Mouse (Mus musculus) ovary, postnatal 10 days (tissue): ENCODE results near the gene Gnat1.

Experiments used
- DNase-seq: peaks from one replicate; pipeline ENCODE4 v3.0.0; 2022; ENCODE audit warnings: low spot score

Gnat1 gene

GRCm38 (mm10) chr9:107679501-107679900, at the start of gene Gnat1:
Gene Gnat1, minus strand, starts transcription at chr9:107679712.
- no peak for DNase-seq

- DNase-seq: no peak
Measured at GRCm38 (mm10) chr9:107728919-107729670, 49.6 kb upstream of the Gnat1 start.

DNA sequence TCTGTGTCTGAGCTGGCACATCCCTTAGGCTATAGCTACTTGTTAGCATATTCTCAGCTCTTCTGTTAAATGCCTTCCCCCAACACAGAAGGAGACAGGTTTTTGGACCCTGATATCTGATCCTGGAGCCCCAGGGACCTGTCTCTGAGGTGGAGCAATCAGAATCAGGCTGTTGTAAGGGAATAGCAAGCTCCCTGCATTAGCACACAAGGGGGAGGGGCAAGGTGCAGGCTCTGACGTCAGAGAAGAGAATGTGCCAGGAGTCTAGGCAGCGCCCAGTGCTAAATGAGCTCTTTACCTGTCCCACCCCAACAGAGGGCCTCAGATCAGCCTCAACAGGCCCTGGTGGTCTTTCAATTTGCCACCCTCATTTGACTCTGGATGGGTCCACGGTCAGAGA, 47.5 kb upstream of the Gnat1 start:
- DNase-seq: no peak

DNA sequence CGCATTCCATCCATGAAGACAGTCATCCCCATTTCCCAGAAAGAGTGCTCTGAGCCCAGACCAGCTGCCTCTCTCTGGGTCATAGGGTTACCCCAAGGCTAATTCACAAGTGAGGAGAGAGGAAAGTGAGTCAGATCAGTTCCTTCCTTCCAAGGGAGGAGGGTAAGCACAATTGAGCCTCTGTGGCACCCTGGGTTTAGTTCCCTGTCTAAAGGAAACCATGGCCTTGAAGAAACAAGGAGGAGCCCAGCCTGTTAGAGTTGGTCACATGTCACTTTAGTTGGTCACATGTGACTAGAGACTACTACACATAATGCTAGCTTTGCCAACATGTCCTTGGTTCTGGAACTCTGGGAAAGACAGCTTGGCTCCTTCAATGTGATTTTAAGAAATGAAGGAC, 45.3 kb upstream of the Gnat1 start:
- no peak for DNase-seq

- DNase-seq: no peak
Measured at GRCm38 (mm10) chr9:107723794-107724531, 44.5 kb upstream of the Gnat1 start.

- DNase-seq: no peak
Measured at GRCm38 (mm10) chr9:107723292-107723691, 43.8 kb upstream of the Gnat1 start.

GRCm38 (mm10) chr9:107718781-107719540, 39.4 kb upstream of the Gnat1 start:
- no peak for DNase-seq

- DNase-seq: no peak
Measured at GRCm38 (mm10) chr9:107716951-107717350, 37.4 kb upstream of the Gnat1 start.

DNA sequence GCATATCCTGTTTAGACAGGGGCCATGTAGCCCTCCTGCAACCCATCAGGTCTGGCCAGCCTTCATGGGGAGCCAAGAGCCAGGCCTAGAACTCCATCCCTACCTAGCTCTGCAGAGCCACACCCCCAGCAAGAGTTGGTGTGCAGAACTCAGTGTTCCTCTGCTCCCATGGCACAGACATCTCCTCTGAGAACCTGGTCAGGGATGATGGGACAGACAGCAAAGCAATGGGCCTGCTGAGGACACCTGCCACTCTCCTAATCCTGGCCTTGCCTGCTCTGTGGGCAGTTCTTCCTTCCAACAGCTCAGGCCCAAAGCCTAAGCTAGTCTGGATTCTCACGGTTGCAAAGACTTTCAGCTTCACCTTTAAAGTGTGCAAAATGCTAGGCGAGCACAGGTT, 36.1 kb upstream of the Gnat1 start:
- DNase-seq: no peak

DNA sequence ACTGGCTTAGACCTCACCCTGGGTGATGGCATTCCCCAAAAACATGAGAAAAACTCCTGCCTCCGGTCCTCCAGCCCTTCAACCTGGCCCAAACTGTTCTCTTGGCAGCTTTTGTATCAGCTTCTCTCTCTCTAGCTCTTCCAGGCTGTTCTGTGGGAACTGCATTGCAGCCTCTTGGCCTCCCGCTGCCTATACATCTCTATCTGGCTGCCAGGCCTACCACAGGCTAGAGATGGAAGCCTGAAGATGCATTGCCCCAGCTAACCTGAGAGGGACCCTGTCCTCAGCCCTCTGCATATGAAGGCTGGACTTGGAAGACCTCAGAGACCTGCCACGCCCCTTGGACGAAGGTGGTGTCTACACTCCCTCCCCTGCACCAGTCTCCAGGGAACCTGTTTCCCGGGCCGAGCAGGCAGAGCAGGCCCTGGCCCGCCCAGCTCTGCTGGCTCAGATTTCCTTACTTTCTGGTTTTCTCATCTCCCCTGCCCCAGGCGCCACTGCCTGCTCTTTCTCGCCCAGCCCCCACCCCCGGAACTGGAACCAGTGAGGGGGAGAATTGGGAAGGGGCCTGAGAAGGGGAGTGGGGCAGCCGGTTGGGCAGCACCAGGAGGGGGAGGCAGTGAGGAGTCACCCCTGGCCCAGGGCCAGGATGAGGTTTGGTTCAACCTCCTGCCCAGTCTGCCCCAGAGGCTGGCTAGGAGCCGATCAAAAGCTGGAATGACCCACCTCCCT, 34.9 kb upstream of the Gnat1 start:
- DNase-seq: peak; percentile 58

DNA sequence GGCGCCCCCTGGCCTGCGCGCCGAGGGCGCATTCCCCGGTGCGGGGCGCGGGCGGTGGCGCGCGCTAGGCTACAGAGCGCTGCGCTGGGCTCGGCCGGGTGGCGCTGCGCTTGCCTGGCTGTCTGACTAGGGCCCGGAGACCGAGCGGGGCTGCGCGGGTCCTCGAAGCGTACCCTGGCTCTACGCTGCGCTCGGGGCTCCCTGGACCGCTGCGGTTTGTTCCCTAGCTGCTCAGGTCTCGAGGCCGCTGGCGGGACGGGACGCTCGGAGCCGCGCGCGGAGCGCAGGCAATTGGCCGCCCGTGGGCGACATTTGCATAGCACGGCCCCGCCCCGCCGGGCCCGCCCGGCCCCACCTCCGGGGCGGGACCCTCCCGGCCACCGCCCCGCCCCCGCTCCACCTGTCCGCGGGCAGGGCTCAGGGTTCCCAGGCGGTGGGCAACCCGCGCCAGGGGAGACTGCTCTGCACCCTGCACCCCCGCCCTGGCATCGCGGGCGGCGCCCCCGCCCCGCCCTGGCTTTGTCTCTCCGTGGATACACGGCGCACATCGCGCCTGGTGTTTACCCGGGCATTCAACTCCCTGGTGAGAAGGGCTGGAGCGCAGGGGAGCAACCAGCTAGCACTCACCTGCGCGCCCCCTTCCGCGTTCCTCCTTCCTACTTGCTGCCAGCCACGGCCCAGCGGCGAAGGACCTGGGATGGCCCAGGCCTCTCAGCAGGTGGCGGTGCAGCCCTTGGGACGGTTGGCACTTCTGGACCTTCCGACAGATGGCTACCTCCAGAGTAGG, 30.4 kb upstream of the Gnat1 start, which contains the start of gene Sema3f:
Gene Sema3f, minus strand, starts transcription at position 779 of the 787 bp plus-strand sequence.
- peak; percentile 73 for DNase-seq

GRCm38 (mm10) chr9:107709096-107709696, 29.7 kb upstream of the Gnat1 start:
- DNase-seq: no peak

GRCm38 (mm10) chr9:107708439-107709095, 29.1 kb upstream of the Gnat1 start:
- DNase-seq: no peak

DNA sequence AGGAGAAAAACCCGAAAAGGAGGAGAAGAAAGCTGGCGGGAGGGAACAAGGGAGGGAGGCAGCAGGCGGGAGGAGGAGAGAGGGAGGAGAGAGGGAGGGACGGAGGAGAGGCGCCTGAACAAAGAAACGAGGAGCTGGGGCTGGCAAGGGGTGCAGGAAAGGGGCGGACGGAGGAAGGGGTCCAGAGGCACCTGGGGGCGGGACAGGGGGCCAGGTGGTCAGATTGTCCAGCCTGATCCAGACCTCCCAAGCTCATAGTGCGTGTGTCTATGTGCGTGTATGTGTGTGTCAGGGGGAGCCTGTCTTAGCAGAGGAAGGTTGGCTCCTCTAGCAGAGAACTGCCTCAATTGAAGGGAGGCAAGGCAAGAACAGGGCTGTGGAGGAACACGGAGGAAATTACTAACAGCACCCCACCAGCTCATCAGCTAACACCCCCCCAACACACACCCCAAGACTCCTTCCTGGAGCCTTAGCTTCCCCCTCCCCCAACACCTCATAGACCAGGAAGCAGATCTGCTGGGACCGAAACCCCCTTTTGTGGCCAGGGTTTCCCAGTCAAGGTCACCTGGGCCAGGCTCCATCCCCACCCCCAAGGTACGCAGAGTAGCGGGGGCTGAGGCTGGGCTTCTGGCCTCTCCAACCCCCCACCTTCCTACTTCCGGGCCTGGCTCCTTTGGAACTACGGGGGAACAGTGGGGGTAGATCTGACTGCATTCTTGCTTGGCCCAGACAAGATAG, 28.4 kb upstream of the Gnat1 start:
- no peak for DNase-seq

GRCm38 (mm10) chr9:107706781-107707211, 27.3 kb upstream of the Gnat1 start:
- DNase-seq: no peak

- no peak for DNase-seq
Measured at GRCm38 (mm10) chr9:107703337-107704122, 24.0 kb upstream of the Gnat1 start.

DNA sequence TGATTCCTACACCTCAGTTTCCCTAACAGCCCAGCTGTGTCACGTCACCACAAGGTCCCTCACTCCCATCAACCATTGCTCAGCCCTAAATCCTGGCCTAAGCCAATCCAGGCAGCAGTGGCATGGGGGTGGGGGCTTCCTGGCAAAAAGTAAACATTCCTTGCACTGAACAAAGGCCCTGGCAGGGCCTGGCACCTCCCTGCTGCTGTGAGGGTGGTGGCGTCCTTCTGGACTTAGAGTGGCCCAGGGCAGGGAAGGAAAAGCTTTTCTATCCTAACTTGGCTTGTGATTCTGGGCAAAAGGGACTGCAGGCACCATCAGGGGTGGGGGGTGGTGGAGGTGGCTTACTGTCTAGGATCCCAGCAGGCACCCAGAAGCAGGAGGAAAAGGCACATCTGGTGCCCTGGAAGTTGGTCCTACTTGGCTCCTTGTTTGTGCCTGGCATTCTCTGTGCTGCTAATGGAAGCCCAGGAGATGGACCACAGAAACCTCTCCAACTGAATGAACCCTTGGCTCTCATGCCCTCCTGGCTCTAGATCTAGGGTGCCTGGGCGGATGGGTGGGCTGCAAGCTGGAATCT, 23.2 kb upstream of the Gnat1 start:
- DNase-seq: no peak

- peak; percentile 74 for DNase-seq
Measured at GRCm38 (mm10) chr9:107701594-107701993, 22.1 kb upstream of the Gnat1 start.
